In the genomic region with DNA sequence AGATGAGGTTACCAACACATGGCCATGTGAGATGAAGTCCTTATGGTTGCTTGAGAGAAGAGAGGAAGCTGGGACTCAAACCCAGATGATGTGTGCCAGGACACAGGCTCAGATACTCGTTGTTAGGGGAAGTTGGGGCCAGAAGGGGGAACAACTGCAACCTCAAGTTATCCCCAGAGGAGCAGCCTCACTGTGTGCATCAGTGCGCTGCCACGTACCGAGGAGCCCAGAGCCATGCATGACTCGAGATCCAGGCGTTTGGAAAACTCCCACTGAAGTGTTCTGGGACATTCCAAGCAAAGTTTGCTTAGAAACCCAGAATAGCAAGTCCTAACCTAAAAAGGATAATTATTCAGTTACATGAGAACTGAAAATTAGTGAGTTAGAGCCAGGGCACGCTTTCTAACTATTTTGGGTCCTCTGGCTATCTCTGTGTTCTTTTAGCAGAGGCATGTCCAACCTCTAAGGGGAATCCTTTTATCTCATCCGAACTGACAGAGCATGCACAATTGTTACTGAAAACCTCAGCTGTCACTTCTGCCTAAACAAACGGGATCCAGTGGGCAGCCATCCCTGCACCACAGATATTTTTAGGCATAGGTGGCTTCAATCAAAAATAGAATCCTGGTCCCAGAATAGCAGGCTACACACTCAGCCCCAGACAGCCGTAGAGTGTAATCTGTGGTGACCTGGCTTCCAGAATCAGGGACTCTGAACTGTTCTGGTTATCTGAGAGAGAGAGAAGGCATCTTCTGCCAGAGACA, we compare ENCODE assay signal across 10 mouse cellular contexts. TPM values are rescaled to one million over a fixed set of nuclear protein-coding genes. Genes with fewer than 3 reads are reported as not detected.
DNase-seq lines count a peak whose midpoint lies in the region; ATAC-seq and TF ChIP-seq lines count a peak whose summit lies in the region.
"Had no signal": no experiment of that assay in that cellular context is flagged by ENCODE, and none has a peak within 500 bp of the region (broad histone marks: within the 10 kb centered on the region; RNA-seq: fewer than 3 reads in every experiment).

No protein-coding gene starts in this region.

- intact Hi-C loops in heart, postnatal 14 days (cut with DNase I): no loop called here

- WGBS in lung, embryonic 14.5 days: 43% methylated on average over 10 of the region's 10 CpGs
- WGBS in embryonic facial prominence, embryonic 14.5 days: 31% methylated on average over 10 of the region's 10 CpGs
- WGBS in forebrain, postnatal 0 days: 69% methylated on average over 10 of the region's 10 CpGs
- 75% methylated on average over 10 of the region's 10 CpGs for WGBS in forebrain, embryonic 11.5 days

- H3K27ac ChIP-seq in lung, embryonic 14.5 days (ENCODE audit: low read depth): peak overlapping the region; percentile 60; the same call in 1 of the 2 replicates
- H3K27ac ChIP-seq in embryonic facial prominence, embryonic 14.5 days (replicated peaks; ENCODE audit: low read depth, low read length): peak overlapping the region; percentile 64
- H3K27ac ChIP-seq in forebrain, postnatal 0 days (ENCODE audit: low read depth, low read length): no peak overlapping the region
- no peak overlapping the region for H3K27ac ChIP-seq in forebrain, embryonic 11.5 days (ENCODE audit: low read depth, low read length)
- H3K27ac ChIP-seq: kidney, embryonic 15.5 days; midbrain, embryonic 12.5 days had no signal

- peak; percentile 21 for DNase-seq in lung, embryonic 14.5 days
- no peak for DNase-seq in lung, postnatal 14 days
- DNase-seq in embryonic facial prominence, embryonic 14.5 days (ENCODE audit: low spot score): peak; percentile 71
- DNase-seq in heart, postnatal 14 days: peak; percentile 30 to 48
- DNase-seq in spleen, postnatal 36 days (ENCODE audit: low spot score in 2 of 2): peak; percentile 77 to 79
- no peak for DNase-seq in forebrain, postnatal 0 days
- no peak for DNase-seq in kidney, adult 11 months
- DNase-seq in forebrain, embryonic 11.5 days (ENCODE audit: low spot score): no peak

- ATAC-seq in lung, embryonic 14.5 days (ENCODE audit: insufficient read depth): no peak
- ATAC-seq in embryonic facial prominence, embryonic 14.5 days (ENCODE audit: low read depth): peak; percentile 74; the same call in 1 of the 2 replicates
- ATAC-seq in forebrain, postnatal 0 days: no peak
- no peak for ATAC-seq in forebrain, embryonic 11.5 days (replicated peaks; ENCODE audit: low FRiP score)

- no peaks in the 10 kb centered on the region for H3K36me3 ChIP-seq in lung, embryonic 14.5 days (ENCODE audit: insufficient read depth)
- no peaks in the 10 kb centered on the region for H3K36me3 ChIP-seq in embryonic facial prominence, embryonic 14.5 days (ENCODE audit: control insufficient read depth, insufficient read depth, low read length)
- no peaks in the 10 kb centered on the region for H3K36me3 ChIP-seq in forebrain, postnatal 0 days (ENCODE audit: insufficient read depth)
- H3K36me3 ChIP-seq in forebrain, embryonic 11.5 days (ENCODE audit: control insufficient read depth, insufficient read depth, low read length): no peaks in the 10 kb centered on the region
- H3K36me3 ChIP-seq: kidney, embryonic 15.5 days; midbrain, embryonic 12.5 days had no signal

- H3K4me1 ChIP-seq in lung, embryonic 14.5 days (ENCODE audit: insufficient read depth): 0 out of 2 replicates have a peak, but pooled peaks cover 5% of the 10 kb centered on the region
- peaks cover 2% of the 10 kb centered on the region; the same call in 1 of the 2 replicates for H3K4me1 ChIP-seq in embryonic facial prominence, embryonic 14.5 days (ENCODE audit: control insufficient read depth, insufficient read depth, low read length)
- 0 out of 2 replicates have a peak, but pooled peaks cover 1% of the 10 kb centered on the region for H3K4me1 ChIP-seq in forebrain, postnatal 0 days (ENCODE audit: insufficient read depth)
- H3K4me1 ChIP-seq in forebrain, embryonic 11.5 days (replicated peaks; ENCODE audit: control insufficient read depth, insufficient read depth, low read length): no peaks in the 10 kb centered on the region
- H3K4me1 ChIP-seq: midbrain, embryonic 12.5 days had no signal

- no peak overlapping the region for H3K4me3 ChIP-seq in lung, embryonic 14.5 days (ENCODE audit: low read depth, low read length)
- H3K4me3 ChIP-seq in embryonic facial prominence, embryonic 14.5 days (ENCODE audit: low read depth, low read length): no peak overlapping the region
- no peak overlapping the region for H3K4me3 ChIP-seq in forebrain, postnatal 0 days (ENCODE audit: low read depth, low read length)
- H3K4me3 ChIP-seq in forebrain, embryonic 11.5 days (ENCODE audit: low read depth, low read length): no peak overlapping the region
- H3K4me3 ChIP-seq: kidney, embryonic 15.5 days; midbrain, embryonic 12.5 days had no signal

- H3K9ac ChIP-seq in lung, embryonic 14.5 days: no peak overlapping the region
- H3K9ac ChIP-seq in embryonic facial prominence, embryonic 14.5 days (ENCODE audit: low read depth, low read length): no peak overlapping the region
- no peak overlapping the region for H3K9ac ChIP-seq in forebrain, postnatal 0 days
- H3K9ac ChIP-seq in forebrain, embryonic 11.5 days (ENCODE audit: low read length): no peak overlapping the region
- H3K9ac ChIP-seq: kidney, embryonic 15.5 days; midbrain, embryonic 12.5 days had no signal

- no peak for TF ChIP-seq CTCF in lung, embryonic 14.5 days (IDR thresholded peaks at IDR 0.05; ENCODE audit: low read depth)
- TF ChIP-seq CTCF in forebrain, postnatal 0 days (IDR thresholded peaks at IDR 0.05; ENCODE audit: low read depth): no peak

- H3K9me3 ChIP-seq in lung, embryonic 14.5 days (ENCODE audit: low read depth, low read length): no peaks in the 10 kb centered on the region
- H3K9me3 ChIP-seq in embryonic facial prominence, embryonic 14.5 days (ENCODE audit: control insufficient read depth, low read length): no peaks in the 10 kb centered on the region
- no peaks in the 10 kb centered on the region for H3K9me3 ChIP-seq in forebrain, postnatal 0 days (ENCODE audit: low read length)
- no peaks in the 10 kb centered on the region for H3K9me3 ChIP-seq in forebrain, embryonic 11.5 days (ENCODE audit: control insufficient read depth, low read length)
- H3K9me3 ChIP-seq: kidney, embryonic 15.5 days; midbrain, embryonic 12.5 days had no signal

- no peaks in the 10 kb centered on the region for H3K27me3 ChIP-seq in lung, embryonic 14.5 days (ENCODE audit: insufficient read depth, low read length)
- no peaks in the 10 kb centered on the region for H3K27me3 ChIP-seq in embryonic facial prominence, embryonic 14.5 days (replicated peaks; ENCODE audit: control insufficient read depth, insufficient read depth, low read length)
- H3K27me3 ChIP-seq in forebrain, postnatal 0 days (ENCODE audit: insufficient read depth, low read length): no peaks in the 10 kb centered on the region
- no peaks in the 10 kb centered on the region for H3K27me3 ChIP-seq in forebrain, embryonic 11.5 days (ENCODE audit: control insufficient read depth, insufficient read depth, low read length)
- H3K27me3 ChIP-seq: kidney, embryonic 15.5 days had no signal

- H3K4me2 ChIP-seq in lung, embryonic 14.5 days: no peak overlapping the region
- no peak overlapping the region for H3K4me2 ChIP-seq in embryonic facial prominence, embryonic 14.5 days (ENCODE audit: low read depth, low read length)
- H3K4me2 ChIP-seq in forebrain, postnatal 0 days (ENCODE audit: low read depth): no peak overlapping the region
- H3K4me2 ChIP-seq in forebrain, embryonic 11.5 days (ENCODE audit: low read depth, low read length, severe bottlenecking): no peak overlapping the region
- H3K4me2 ChIP-seq: kidney, embryonic 15.5 days; midbrain, embryonic 12.5 days had no signal

RNA-seq across cellular contexts. Expression of a gene that starts 33.4 kb away (rescaled TPM):
- 77.9 and 78.0 TPM in 2 replicates for polyA plus RNA-seq in lung, embryonic 14.5 days (2014; fragmentation: Nextera tagmentation; extraction: Ambion mirVana)
- polyA plus RNA-seq in embryonic facial prominence, embryonic 14.5 days (2014; fragmentation: Nextera tagmentation; extraction: Ambion mirVana): 70.2 and 78.7 TPM in 2 replicates
- total RNA-seq in heart, postnatal 14 days (2021): 10 to 100 TPM; 50.2 to 56.7 TPM
- total RNA-seq in forebrain, postnatal 0 days (2014; rRNA removed): 38.1 and 38.7 TPM in 2 replicates
- polyA plus RNA-seq in forebrain, postnatal 0 days (2015; fragmentation: Nextera tagmentation; extraction: Ambion mirVana): 44.1 and 45.3 TPM in 2 replicates
- 78.9 and 84.7 TPM in 2 replicates for polyA plus RNA-seq in forebrain, embryonic 11.5 days (2014; fragmentation: Nextera tagmentation; extraction: Ambion mirVana)

RNA-seq across cellular contexts. Expression of a gene that starts 37.1 kb away (rescaled TPM):
- 5.0 and 7.4 TPM in 2 replicates for polyA plus RNA-seq in lung, embryonic 14.5 days (2014; fragmentation: Nextera tagmentation; extraction: Ambion mirVana)
- polyA plus RNA-seq in embryonic facial prominence, embryonic 14.5 days (2014; fragmentation: Nextera tagmentation; extraction: Ambion mirVana): 13.5 and 21.7 TPM in 2 replicates
- 10 to 100 TPM; 10.5 to 13.6 TPM for total RNA-seq in heart, postnatal 14 days (2021)
- total RNA-seq in forebrain, postnatal 0 days (2014; rRNA removed): 14.4 and 16.8 TPM in 2 replicates
- polyA plus RNA-seq in forebrain, postnatal 0 days (2015; fragmentation: Nextera tagmentation; extraction: Ambion mirVana): 21.3 and 23.2 TPM in 2 replicates
- 0.12 and 0.41 TPM in 2 replicates for polyA plus RNA-seq in forebrain, embryonic 11.5 days (2014; fragmentation: Nextera tagmentation; extraction: Ambion mirVana)

Comparison
In these comparisons a context has a peak if more than half of its experiments do, and no peak if none do; other contexts are left out.
1. DNase-seq: peak in lung, embryonic 14.5 days (single experiment), embryonic facial prominence, embryonic 14.5 days (single experiment), heart, postnatal 14 days (2 of 2) and spleen, postnatal 36 days (2 of 2); none in lung, postnatal 14 days (single experiment), forebrain, postnatal 0 days (single experiment), kidney, adult 11 months (single experiment) and forebrain, embryonic 11.5 days (single experiment).
2. H3K27ac ChIP-seq: peak in lung, embryonic 14.5 days (single experiment) and embryonic facial prominence, embryonic 14.5 days (single experiment); none in forebrain, postnatal 0 days (single experiment) and forebrain, embryonic 11.5 days (single experiment).